9 mouse cellular contexts compared by ENCODE assay signal in genomic region chr7:110287476-110288071, GRCm38 (mm10).
DNase-seq lines count a peak whose midpoint lies in the region; ATAC-seq lines count a peak whose summit lies in the region.
"Had no signal": no experiment of that assay in that cellular context is flagged by ENCODE, and none has a peak within 500 bp of the region (broad histone marks: within the 10 kb centered on the region; RNA-seq: fewer than 3 reads in every experiment).

No protein-coding gene starts in this region.

- no peak overlapping the region for H3K4me3 ChIP-seq in hindbrain, embryonic 16.5 days (ENCODE audit: low read length)
- H3K4me3 ChIP-seq in hindbrain, embryonic 12.5 days, result no peak overlapping the region
- no peak overlapping the region for H3K4me3 ChIP-seq in embryonic facial prominence, embryonic 15.5 days (replicated peaks)
- H3K4me3 ChIP-seq: limb, embryonic 12.5 days had no signal

- H3K9ac ChIP-seq in hindbrain, embryonic 16.5 days (ENCODE audit: low read depth, low read length), result no peak overlapping the region
- no peak overlapping the region; the same call in 1 of the 2 replicates for H3K9ac ChIP-seq in hindbrain, embryonic 12.5 days
- H3K9ac ChIP-seq in embryonic facial prominence, embryonic 15.5 days, result no peak overlapping the region
- H3K9ac ChIP-seq: limb, embryonic 12.5 days had no signal

- peak; percentile 28; the same call in 1 of the 2 replicates for ATAC-seq in hindbrain, embryonic 16.5 days
- no peak for ATAC-seq in hindbrain, embryonic 12.5 days (ENCODE audit: low FRiP score)
- ATAC-seq in embryonic facial prominence, embryonic 15.5 days (ENCODE audit: insufficient number of reproducible peaks, low FRiP score, low TSS enrichment, low read depth), result no peak
- no peak for ATAC-seq in monocyte, adult 5-6 weeks (replicated peaks; ENCODE audit: insufficient number of reproducible peaks, low FRiP score, low TSS enrichment, poor library complexity, severe bottlenecking)

- H3K36me3 ChIP-seq in hindbrain, embryonic 16.5 days (ENCODE audit: control insufficient read depth, insufficient read depth, low read length), result no peaks in the 10 kb centered on the region
- H3K36me3 ChIP-seq in hindbrain, embryonic 12.5 days, result no peaks in the 10 kb centered on the region
- no peaks in the 10 kb centered on the region for H3K36me3 ChIP-seq in embryonic facial prominence, embryonic 15.5 days

- no peak overlapping the region for H3K27ac ChIP-seq in hindbrain, embryonic 16.5 days (ENCODE audit: low read depth, low read length)
- H3K27ac ChIP-seq in hindbrain, embryonic 12.5 days, result no peak overlapping the region
- 0 out of 2 replicates have a peak overlapping the region, but pooled peaks have one; percentile 24 for H3K27ac ChIP-seq in embryonic facial prominence, embryonic 15.5 days (replicated peaks)
- H3K27ac ChIP-seq: limb, embryonic 12.5 days had no signal

- no peaks in the 10 kb centered on the region for H3K4me1 ChIP-seq in hindbrain, embryonic 16.5 days (ENCODE audit: control insufficient read depth, insufficient read depth, low read depth, low read length)
- no peaks in the 10 kb centered on the region for H3K4me1 ChIP-seq in hindbrain, embryonic 12.5 days
- H3K4me1 ChIP-seq in embryonic facial prominence, embryonic 15.5 days, result peaks cover 20% of the 10 kb centered on the region

- no peaks in the 10 kb centered on the region for H3K27me3 ChIP-seq in hindbrain, embryonic 16.5 days (replicated peaks; ENCODE audit: control insufficient read depth, insufficient read depth, low read length)
- no peaks in the 10 kb centered on the region for H3K27me3 ChIP-seq in hindbrain, embryonic 12.5 days
- H3K27me3 ChIP-seq in embryonic facial prominence, embryonic 15.5 days, result no peaks in the 10 kb centered on the region
- H3K27me3 ChIP-seq: limb, embryonic 12.5 days had no signal

- H3K9me3 ChIP-seq in hindbrain, embryonic 16.5 days (ENCODE audit: control insufficient read depth, low read length), result peaks cover under 1% of the 10 kb centered on the region; the same call in 1 of the 2 replicates
- H3K9me3 ChIP-seq in hindbrain, embryonic 12.5 days (replicated peaks), result no peaks in the 10 kb centered on the region; the same call in 1 of the 2 replicates
- H3K9me3 ChIP-seq in embryonic facial prominence, embryonic 15.5 days (replicated peaks), result no peaks in the 10 kb centered on the region
- H3K9me3 ChIP-seq: limb, embryonic 12.5 days had no signal

- peak; percentile 64 for DNase-seq in 3T3-L1 (ENCODE audit: low read depth, low spot score)
- peak; percentile 64 for DNase-seq in kidney, postnatal 14 days
- no peak for DNase-seq in right cerebral cortex, postnatal 4 days
- DNase-seq in layer of hippocampus, postnatal 25 days (ENCODE audit: extremely low spot score in 1 of 2, low spot score in 1 of 2), result no peak

- no peak overlapping the region for H3K4me2 ChIP-seq in hindbrain, embryonic 16.5 days (ENCODE audit: low read length)
- H3K4me2 ChIP-seq in hindbrain, embryonic 12.5 days (replicated peaks), result no peak overlapping the region
- no peak overlapping the region for H3K4me2 ChIP-seq in embryonic facial prominence, embryonic 15.5 days (replicated peaks)
- H3K4me2 ChIP-seq: limb, embryonic 12.5 days had no signal

- 67% methylated on average over 8 of the region's 8 CpGs for WGBS in hindbrain, embryonic 16.5 days
- WGBS in hindbrain, embryonic 12.5 days, result 55% methylated on average over 8 of the region's 8 CpGs
- WGBS in embryonic facial prominence, embryonic 15.5 days, result 56% methylated on average over 8 of the region's 8 CpGs

Comparison
In these comparisons a context has a peak if more than half of its experiments do, and no peak if none do; other contexts are left out.
1. DNase-seq: peak in 3T3-L1 (single experiment) and kidney, postnatal 14 days (single experiment); none in right cerebral cortex, postnatal 4 days (single experiment) and layer of hippocampus, postnatal 25 days (0 of 2).